Mouse (Mus musculus) layer of hippocampus, postnatal 14 days (tissue): Measurements from ENCODE around the gene Lrrc25. TPM values are rescaled to one million over a fixed set of nuclear protein-coding genes. Genes with fewer than 3 reads are reported as not detected.

Experiments used
- DNase-seq, 2 experiments: peaks; one replicate each; pipeline ENCODE4 v3.0.0; 2021 to 2022; ENCODE audit warnings: low spot score in 2 of 2, mixed read lengths in 1 of 2
- total RNA-seq, 2 experiments: library from RNA; stranded (reverse); gene quantifications; 2 replicates each; pipeline ENCODE4 v1.2.3; 2021

Lrrc25 gene
- total RNA-seq, 2 experiments from 2014 or later = 1.1 to 1.4 TPM

DNA sequence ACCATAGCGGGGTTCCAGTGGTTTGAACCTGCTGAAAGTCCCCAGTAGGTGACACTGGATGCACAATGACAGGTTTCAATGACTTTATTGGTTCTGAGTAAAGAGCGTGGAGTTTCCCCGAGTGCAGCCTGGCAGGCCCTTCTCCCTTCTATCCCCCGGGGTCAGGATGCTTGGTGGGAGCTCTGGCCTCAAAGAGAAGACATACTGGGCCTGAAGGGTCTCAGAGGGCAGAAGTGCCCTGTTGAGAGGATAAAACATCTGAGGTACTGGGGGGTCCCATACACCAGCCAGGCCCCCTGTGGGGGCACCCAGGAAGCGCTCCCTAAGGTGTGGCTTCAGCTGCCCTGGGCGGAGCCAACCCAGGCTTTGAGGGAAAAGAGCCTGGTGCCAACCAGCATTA is 30.4 kb downstream of the Lrrc25 start:
- no peak for DNase-seq

DNA sequence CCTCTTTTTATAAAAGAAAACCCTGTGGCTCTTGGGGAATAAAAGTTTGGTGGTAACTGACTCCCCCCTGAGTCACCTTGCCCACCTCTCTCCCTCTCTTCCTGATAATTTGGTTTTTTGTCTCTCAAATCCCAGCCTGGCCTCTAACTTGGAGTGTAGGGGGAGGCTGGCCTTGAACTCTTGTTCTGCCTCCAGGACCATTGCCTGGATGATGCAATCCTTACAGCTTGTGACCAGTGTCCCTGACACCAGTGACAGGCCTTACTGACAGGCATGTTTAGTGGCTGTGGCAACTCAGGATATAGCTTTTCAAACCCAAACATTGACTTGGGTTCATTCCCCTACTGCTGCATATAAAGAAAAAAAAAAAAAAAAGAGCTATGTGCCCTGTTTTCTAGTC is 30.8 kb downstream of the Lrrc25 start:
- no peak for DNase-seq

DNA sequence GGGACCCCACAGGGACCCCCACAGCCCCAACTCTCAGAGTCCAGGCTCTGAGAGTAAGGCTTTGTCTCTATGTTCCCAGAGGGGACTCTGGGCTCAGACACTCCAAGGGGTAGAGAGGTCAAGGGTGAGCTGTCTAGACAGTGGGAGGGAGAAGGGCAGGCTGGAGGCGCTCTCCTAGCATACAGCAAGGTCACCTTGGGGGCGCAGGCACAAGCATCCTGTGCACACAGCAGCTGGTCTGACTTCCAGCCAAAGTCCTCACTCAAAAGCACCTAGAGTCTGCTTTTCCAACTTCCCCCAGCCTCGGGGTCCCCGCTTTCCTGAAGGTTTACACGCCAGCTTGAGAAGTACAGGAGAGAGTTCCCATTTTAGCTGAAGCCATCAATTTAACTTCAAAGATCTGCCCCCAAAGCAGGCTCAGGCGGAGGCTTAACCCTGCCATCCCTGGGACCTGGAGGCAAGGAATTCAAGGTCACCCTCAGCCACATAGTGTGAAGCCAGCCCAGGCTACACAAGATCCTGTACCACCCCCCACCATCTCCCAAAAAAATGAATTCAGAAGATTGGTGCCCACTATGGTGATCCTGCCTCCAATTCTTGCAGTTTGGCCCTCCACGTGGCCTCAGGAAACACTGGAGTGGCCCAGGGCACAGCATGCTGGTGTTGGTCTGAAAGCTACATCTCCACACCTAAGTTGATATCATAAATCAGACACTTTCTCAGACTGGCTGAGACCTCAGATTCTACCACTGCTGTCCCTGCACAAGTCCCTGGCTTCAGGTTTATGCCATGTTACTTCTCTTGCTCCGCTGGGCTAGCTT is 31.6 kb downstream of the Lrrc25 start:
- DNase-seq = no peak

DNA sequence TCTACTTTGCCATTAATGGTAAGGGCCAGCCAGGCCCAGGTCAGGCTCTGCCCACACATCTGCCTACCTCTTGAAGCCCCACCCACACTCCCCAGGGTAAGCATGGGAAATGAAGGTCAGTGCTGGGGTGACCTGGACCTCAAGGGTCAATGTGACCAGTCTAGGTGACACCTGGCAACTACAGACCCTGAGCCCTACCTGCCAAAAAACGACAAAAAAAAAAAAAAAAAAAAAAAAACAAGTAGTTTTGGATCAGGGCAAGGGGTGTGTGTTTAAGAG is 32.1 kb downstream of the Lrrc25 start:
- no peak for DNase-seq

DNA sequence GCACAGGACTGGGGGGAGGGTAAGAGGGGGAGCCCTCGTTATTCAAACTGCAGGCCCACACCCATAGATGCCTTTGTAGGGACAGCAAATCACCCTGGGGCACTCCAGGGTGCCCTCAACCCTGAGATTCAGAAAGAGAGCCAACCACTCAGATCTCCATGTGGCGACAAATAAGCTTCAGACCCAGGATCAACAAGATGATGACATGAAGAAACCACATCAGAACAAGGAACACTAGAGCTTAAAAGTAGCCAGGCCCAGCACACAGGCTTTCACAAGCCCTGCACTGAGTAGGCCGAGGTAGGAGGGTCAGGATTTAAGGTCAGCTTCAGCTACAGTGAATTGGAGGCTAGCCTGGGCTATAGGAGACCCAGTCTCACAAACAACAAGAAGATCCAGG is 33.0 kb downstream of the Lrrc25 start:
- DNase-seq = no peak

DNA sequence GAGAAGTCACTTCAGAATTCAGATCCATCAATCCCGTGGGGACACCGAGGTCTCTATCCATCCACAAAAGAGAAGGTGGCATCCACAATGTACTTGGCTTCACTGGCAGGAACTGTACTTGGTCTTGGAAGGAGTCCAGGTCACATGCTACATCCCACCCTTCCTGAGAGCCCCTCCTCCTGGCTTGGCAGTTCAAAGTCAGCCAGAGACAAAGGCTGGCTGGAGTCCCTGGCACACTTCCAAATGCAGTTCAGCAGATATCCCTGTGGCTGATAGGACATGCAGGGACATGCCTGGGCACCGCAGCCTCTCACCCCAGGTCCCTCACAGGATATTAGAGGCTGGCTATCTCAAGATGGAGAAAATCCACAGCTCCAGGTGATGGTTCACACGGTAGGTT is 33.4 kb downstream of the Lrrc25 start:
- peak in 1 of 2 experiments; percentile 67 for DNase-seq

DNA sequence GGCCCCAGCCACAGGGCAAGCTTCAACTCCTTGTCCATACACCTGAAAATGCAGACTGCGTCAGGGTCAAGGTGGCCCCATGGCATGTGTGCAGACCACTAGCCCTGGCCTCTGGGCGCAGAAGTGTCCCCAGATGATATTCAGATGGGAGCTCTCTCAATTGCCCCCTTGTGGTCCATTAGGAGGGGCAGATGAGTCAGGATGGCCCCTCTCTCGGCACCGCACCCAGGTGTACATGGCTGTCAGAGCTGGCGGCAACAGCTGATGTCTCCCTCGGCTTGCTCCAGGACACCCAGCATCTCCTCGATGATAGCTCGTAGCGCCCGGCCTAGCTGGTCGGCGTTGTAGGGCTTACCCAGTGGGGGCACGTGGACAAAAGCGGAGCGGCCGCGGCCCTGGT is 34.4 kb downstream of the Lrrc25 start:
- no peak for DNase-seq

DNA sequence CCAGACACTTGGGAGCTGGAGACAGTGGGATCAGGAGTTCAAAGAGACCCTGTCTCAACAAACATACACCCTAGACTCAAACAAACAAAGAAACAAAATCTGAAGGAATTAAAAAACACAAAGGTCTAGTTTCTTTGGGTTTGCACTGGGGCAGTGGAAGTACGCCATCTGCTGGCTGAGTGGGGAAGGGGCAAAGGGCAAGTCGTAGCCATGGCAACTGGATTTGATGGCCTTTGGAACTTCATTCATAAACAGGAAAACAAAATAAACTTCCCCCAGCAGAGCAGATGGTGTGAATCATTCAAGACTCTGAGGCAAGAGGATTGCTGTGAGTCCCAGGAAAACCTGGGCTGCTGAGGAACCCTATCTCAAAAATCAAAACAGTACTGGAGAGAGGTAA is 37.3 kb downstream of the Lrrc25 start:
- DNase-seq = peak in 1 of 2 experiments; percentile 41

DNA sequence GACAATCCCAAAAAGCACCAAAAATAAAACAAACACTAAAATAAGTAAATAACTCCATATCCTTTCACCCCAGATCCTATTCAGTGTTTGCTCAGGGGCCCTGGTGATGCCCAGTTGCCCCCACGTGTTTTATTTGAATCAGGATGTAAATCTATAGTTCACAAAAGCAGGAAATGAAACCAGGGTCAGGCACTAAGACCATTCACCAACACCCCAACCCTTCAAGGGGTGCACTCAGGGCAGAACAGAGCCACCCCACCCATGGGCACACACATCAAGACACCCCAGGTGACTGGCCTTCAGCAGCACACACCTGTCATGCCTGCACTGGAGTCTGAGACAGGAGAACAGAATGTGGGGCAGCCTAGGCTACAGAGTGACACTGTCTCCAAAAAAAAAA is 38.2 kb downstream of the Lrrc25 start:
- DNase-seq = no peak

DNA sequence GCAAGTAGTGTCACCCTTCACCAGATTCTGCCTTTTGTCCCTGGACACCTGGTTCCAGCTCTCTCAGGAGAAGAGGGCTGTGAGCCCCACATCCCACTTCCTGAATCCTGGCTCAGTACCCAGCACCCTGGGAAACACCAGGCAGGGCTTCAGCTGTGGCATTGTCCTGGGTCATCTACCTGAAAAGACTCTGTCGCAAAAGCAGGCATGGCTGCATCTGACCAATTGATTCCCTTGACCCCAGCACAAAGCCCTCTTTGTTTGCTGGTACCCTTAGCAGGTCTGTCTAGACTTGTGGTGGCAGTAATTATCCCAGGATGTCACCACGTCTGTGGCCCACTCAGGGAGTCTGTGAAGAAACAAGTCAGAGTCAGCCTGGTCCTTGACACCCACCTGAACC is 39.5 kb downstream of the Lrrc25 start:
- DNase-seq = no peak

DNA sequence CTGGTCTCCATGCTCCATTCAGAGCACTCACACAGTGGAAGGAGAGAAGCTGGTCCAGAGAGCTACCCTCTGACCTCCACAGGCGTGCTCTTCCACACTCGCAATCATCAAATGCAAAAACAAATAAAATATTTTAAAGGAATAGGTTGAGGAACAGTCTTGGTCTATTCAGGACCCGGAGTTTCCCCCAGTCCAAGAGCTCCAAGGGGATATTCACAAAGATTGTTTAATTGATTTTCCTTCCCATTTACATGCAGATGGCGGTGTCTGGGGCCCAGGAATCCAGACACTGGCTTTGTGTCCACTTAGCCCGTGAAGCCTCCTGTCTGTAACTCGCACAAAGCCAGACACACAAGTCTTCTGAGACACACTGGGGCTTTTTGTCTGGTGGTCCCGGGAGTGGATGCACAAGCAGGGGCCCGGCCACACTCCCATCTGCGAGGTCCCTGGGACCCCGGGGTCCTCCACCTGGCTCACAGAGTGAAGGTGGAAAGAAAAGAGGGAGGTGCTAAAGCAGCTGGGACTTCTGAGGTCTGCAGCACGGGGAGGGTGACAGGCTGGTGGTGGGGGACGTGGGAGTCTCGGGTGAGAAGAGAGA is 40.3 kb downstream of the Lrrc25 start:
- peak in 1 of 2 experiments; percentile 38 for DNase-seq

DNA sequence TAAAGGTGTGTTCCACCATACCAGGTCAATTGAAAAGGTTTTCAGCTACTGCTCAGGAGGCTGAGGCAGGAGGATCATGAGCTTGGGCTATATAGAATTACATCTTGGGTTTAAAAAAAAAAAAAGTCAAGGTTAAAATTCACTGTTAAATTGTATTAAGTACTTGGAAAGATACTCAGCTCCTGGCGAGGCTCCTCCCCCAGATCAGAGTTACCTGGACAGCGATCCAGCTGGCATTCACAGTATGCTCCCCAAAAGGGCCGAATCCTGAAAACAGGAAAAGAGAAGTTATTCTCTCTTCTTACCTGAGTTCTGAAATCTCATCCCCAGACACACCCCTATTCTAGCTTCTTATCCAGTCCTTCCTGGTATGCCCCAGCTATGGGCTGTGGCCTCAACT is 41.3 kb downstream of the Lrrc25 start:
- DNase-seq = no peak

DNA sequence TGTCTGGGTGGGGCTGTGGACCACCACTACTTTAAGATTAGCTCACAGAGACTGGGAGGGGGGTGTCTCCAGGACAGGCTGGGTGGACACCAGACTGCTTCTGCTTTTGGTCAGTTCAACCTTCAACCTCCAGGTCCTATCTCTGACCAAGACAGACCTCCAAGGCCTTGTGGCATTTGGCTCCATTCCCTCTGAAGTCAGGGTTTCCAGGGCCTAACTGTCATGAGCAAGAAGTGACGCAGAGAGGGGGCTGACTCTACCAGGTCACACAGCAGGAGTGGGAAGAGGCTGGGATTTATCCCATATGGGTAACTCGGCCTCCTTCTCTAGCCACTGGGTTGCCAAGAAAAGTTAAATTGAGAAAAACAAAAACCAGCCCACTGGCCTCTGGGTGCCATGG is 41.8 kb downstream of the Lrrc25 start:
- DNase-seq = no peak

DNA sequence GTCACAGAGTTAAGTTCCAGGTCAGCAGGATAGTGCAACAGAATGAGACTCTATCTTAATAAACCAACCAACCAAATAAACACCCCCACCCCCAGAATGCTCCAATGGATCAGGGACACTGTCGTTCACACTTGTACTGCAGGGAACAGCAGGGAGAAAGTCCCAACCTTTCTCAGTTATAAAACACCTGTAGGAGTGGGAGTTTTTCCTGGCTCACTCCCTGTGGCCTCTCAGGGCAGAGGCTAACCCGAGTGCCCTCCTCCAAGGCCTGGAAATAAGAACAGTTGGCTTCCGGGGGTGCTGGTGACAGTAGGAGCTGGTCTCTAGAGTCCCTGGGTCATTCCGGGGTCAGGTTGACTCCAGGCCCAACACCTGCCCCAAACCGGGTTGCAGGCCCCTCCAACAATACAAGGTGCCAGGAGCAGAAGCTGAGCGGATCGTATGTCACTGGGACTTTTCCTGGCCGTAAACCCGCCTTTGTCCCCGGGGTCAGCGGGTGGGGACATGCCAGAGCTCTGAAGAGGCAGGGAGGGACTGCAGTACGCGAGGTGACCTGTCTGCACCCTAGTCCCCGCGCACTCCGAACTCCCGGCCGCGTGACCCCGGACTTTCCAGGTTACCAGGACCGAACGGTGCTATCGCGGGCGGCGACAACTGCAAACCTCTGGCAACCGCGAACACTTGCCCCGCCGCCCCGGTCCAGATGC is 43.1 kb downstream of the Lrrc25 start:
- DNase-seq = no peak

DNA sequence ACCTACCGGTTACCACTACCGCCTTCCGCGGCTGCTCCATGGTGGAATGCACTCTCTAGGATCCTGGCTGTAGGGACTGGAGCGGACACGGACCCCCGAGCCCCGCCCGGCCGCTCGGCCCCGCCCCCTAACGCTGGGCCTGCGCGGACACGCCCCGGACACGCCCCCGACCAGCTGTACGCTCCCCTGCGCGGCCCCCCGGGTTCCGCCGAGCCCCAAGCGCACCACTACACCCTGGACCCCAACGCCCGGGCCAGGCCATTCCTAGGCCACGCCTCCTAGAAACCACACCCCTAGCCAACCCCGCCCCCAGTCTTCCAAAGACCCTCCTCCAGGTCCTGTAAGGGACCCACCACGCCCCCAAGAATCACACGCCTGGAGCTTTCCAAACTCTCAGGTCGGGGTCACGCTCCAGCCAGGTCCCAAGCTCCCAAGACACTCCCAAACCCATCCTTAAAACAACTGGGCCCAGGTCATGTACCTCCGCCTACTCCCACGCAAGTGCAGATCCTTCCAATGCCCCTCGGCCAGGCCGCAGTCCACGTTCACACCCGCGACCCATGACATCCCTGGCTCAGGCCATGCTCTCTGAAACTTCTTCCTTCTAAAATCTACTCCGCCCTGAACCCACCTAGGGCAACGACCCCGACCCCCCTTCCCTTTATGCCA is 43.8 kb downstream of the Lrrc25 start:
- peak; percentile 61 to 82 for DNase-seq

DNA sequence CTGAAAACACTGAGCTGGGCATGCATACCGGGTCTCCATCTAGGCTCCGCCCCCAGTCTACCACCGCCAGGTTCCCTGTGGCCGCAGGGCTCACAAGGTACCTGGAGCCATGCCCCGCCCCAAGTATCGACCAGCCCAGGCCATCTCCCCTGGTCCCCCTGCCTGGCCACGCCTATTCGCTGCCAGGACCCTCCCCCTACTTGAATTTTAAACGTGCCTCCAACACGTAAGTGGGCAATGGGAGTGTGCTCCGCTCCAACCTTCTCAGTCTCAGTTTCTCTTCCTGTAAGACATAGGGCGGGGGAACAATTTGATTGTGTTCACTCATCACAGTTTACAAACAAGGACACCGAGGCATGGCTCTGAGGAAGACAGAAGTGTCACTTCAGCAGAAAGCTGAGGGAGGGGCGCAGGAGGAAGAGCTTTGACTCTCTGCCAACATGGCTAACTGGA is 44.3 kb downstream of the Lrrc25 start, which contains the start of gene Pgpep1:
Pgpep1 (minus strand) TSS at position 116 of the 453 bp plus-strand sequence.
- no peak for DNase-seq

DNA sequence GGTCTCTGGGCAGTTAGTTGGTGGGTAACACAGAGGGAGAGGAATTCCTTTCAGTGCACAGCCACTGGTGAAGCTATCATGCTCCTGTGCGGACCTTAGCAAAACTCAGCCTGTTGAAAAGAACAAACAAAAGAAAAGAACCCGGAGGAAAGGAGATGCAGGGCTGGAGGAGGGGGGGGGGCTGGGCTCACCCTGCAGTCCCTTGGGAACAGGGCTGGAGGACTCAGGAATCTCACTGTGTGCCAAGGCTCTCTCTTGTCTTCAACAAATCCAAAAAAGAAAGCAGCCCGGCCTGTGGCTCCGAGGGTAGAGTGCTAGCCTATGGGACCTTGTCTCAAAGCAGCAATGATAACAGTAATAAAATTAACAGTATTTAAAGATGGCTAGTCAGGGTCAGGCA is 47.7 kb downstream of the Lrrc25 start:
- DNase-seq = no peak

DNA sequence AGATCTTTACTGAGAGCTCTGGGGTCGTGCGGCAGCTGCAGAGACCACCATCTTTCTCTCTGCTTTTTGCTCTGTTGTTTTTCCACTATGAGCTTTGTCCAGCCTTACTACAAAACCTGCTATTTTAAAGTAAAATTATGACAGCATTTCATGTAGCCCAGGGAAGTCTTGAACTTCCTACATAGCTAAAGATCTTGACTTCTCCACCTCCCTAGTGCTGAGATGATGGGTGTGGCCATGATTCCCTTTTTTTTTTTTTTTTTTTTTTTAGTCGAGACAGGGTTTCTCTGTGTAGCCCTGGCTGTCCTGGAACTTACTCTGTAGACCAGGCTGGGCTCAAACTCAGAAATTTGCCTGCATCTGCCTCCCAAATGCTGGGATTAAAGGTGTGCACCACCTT is 48.7 kb downstream of the Lrrc25 start:
- no peak for DNase-seq

DNA sequence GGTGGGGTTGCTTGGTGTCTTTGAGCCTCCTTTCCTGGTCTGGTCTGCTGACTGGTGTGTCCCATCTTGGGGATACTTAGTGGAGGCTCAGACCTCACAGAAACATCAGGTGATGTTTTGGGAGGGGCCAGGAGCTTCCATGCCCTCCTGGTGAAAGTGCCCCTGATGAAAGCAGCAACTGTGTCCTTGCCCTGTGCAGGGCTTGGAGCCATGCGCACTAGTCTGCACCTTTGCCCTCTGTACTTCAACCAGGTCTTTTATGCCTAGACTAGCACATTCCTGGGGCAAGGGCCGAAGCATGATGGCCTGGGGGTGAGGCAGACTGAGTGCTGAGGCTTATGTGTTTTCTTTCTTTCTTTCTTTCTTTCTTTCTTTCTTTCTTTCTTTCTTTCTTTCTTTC is 49.6 kb downstream of the Lrrc25 start:
- no peak for DNase-seq

DNA sequence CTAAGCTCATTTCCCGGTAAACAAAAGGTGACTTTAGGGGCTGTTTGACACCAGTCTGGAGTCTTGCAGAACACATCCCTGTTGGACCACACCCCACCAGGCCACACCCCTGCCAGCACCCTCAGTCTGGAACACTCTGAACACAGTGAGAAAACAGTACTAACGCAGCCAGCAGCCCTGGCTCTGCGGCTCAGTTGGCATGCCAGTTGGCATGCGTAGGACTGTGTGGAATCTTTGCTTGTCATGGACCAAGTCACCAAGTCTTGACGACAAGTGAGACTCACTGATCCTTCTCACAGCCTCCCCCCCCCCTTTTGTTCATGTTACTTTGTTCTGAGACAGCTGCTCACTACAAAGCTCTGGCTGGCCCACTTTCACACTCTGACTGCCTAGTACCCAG is 51.1 kb downstream of the Lrrc25 start:
- peak in 1 of 2 experiments; percentile 77 for DNase-seq
